Mouse (Mus musculus) lung, embryonic 14.5 days (tissue): ENCODE measurements around the gene Dnajc12. TPM values are rescaled to one million over a fixed set of nuclear protein-coding genes. Genes with fewer than 3 reads are reported as not detected.
"Not testable (repeated sequence)": the region's sequence is repeated elsewhere in the genome, so short reads cannot be mapped to it uniquely, and the experiment has no call there.

ENCODE experiments used
- ATAC-seq: fragments of 200-750 bp; cut with Nextera tagmentation; 2 replicates; pipeline ENCODE4 v1.8.0; 2017; ENCODE audit warnings: mild to moderate bottlenecking, moderate TSS enrichment, moderate library complexity; ENCODE audit not compliant: insufficient read depth
- DNase-seq: peaks from one replicate; pipeline ENCODE4 v3.0.0-alpha.2; 2015
- H3K27ac ChIP-seq: fragments of 300-500 bp; sonication (generic); 2 replicates; pipeline ENCODE4 v1.5.1; 2014; ENCODE audit warnings: low read depth, mild to moderate bottlenecking, moderate library complexity
- H3K27me3 ChIP-seq: fragments of 300-500 bp; sonication (generic); 2 replicates; pipeline ENCODE4 v1.6.1; 2014; ENCODE audit warnings: low read length, control low read depth; ENCODE audit not compliant: insufficient read depth
- H3K36me3 ChIP-seq: fragments of 300-500 bp; sonication (generic); 2 replicates; pipeline ENCODE4 v1.6.1; 2014; ENCODE audit warnings: control low read depth; ENCODE audit not compliant: insufficient read depth
- H3K4me1 ChIP-seq: fragments of 300-500 bp; sonication (generic); 2 replicates; pipeline ENCODE4 v1.6.1; 2014; ENCODE audit warnings: antibody characterized with exemption, control low read depth; ENCODE audit not compliant: insufficient read depth
- H3K4me2 ChIP-seq: fragments of 300-500 bp; sonication (generic); 2 replicates; pipeline ENCODE4 v1.6.1; 2014; ENCODE audit warnings: mild to moderate bottlenecking
- H3K4me3 ChIP-seq: fragments of 300-500 bp; sonication (generic); 2 replicates; pipeline ENCODE4 v1.5.1; 2014; ENCODE audit warnings: low read depth, low read length
- H3K9ac ChIP-seq: fragments of 300-500 bp; sonication (generic); 2 replicates; pipeline ENCODE4 v1.6.1; 2014
- H3K9me3 ChIP-seq: fragments of 300-500 bp; sonication (generic); 2 replicates; pipeline ENCODE4 v1.6.1; 2016; ENCODE audit warnings: low read depth, low read length, control low read depth
- CTCF ChIP-seq: IDR thresholded peaks from 2 replicates; pipeline ENCODE4 v1.5.1; 2016; ENCODE audit warnings: antibody characterized with exemption, low read depth
- whole genome bisulfite sequencing: fragments of 180-500 bp; shearing (Covaris S2); extraction: QIAGEN DNeasy Blood & Tissue Kit; methylation state at CpG from one replicate; pipeline ENCODE4 v1.1.7; 2014; 5-methylcytosine and 5-hydroxymethylcytosine counted together
- polyA plus RNA-seq: library from polyadenylated mRNA; unstranded; fragments of >200 nt; fragmentation: Nextera tagmentation; extraction: Ambion mirVana; gene quantifications from 2 replicates; pipeline ENCODE4 v1.2.1, GENCODE M21; 2014

Dnajc12 gene
- polyA plus RNA-seq, 1 experiment from 2014 or later = 10.6 TPM

GRCm38 (mm10) chr10:63344751-63345150 is 37.5 kb upstream of the Dnajc12 start:
- Histone ChIP-seq H3K27ac (no peak overlapping the region), H3K4me3 (no peak overlapping the region), H3K9ac (no peak overlapping the region), H3K36me3 (no peaks in the 10 kb centered on the region), H3K9me3 (no peaks in the 10 kb centered on the region), H3K4me2 (no peak overlapping the region), H3K4me1 (no peaks in the 10 kb centered on the region), H3K27me3 (no peaks in the 10 kb centered on the region)
- WGBS = 92% methylated on average over 3 of the region's 3 CpGs
- no peak for DNase-seq
- TF ChIP-seq CTCF = no peak
- ATAC-seq = no peak

- no peak overlapping the region for H3K9ac ChIP-seq
- no peaks in the 10 kb centered on the region for H3K4me1 ChIP-seq
- H3K27me3 ChIP-seq = no peaks in the 10 kb centered on the region
- H3K4me2 ChIP-seq = no peak overlapping the region
- H3K27ac ChIP-seq = no peak overlapping the region
- no peak overlapping the region for H3K4me3 ChIP-seq
- ATAC-seq (no peak), DNase-seq (no peak)
- TF ChIP-seq CTCF = no peak
- H3K36me3 ChIP-seq = no peaks in the 10 kb centered on the region
- WGBS = 63% methylated on average over 3 of the region's 3 CpGs
- H3K9me3 ChIP-seq = no peaks in the 10 kb centered on the region
Observed at GRCm38 (mm10) chr10:63348291-63348690, 34.0 kb upstream of the Dnajc12 start.

GRCm38 (mm10) chr10:63350666-63351065 is 31.6 kb upstream of the Dnajc12 start:
- DNase-seq (no peak), ATAC-seq (no peak)
- Histone ChIP-seq H3K27me3 (no peaks in the 10 kb centered on the region), H3K27ac (no peak overlapping the region), H3K36me3 (no peaks in the 10 kb centered on the region), H3K4me2 (no peak overlapping the region), H3K4me1 (no peaks in the 10 kb centered on the region), H3K9ac (no peak overlapping the region), H3K9me3 (no peaks in the 10 kb centered on the region), H3K4me3 (no peak overlapping the region)
- WGBS = 86% methylated on average over 7 of the region's 7 CpGs
- TF ChIP-seq CTCF = no peak

- 81% methylated on average over 7 of the region's 7 CpGs for WGBS
- H3K4me1 ChIP-seq, H3K36me3 ChIP-seq, DNase-seq, H3K4me2 ChIP-seq, ATAC-seq, H3K9ac ChIP-seq, H3K4me3 ChIP-seq, H3K27me3 ChIP-seq, H3K27ac ChIP-seq, H3K9me3 ChIP-seq: not testable (repeated sequence)
Observed at GRCm38 (mm10) chr10:63351099-63351498, 31.1 kb upstream of the Dnajc12 start.

GRCm38 (mm10) chr10:63352111-63352510 is 30.1 kb upstream of the Dnajc12 start:
- ATAC-seq (no peak), DNase-seq (no peak)
- Histone ChIP-seq H3K4me3 (no peak overlapping the region), H3K9ac (no peak overlapping the region), H3K27ac (no peak overlapping the region), H3K9me3 (no peaks in the 10 kb centered on the region), H3K36me3 (no peaks in the 10 kb centered on the region), H3K4me2 (no peak overlapping the region), H3K27me3 (no peaks in the 10 kb centered on the region), H3K4me1 (no peaks in the 10 kb centered on the region)
- 81% methylated on average over 5 of the region's 5 CpGs for WGBS
- TF ChIP-seq CTCF = no peak

GRCm38 (mm10) chr10:63360502-63360901 is 21.7 kb upstream of the Dnajc12 start:
- WGBS = 61% methylated on average over 1 of the region's 1 CpGs
- no peak for ATAC-seq
- TF ChIP-seq CTCF = no peak

GRCm38 (mm10) chr10:63365918-63366455 is 16.3 kb upstream of the Dnajc12 start:
- no peak overlapping the region for H3K9ac ChIP-seq
- no peak for ATAC-seq

More at GRCm38 (mm10) chr10:63360502-63360901, 21.7 kb upstream of the Dnajc12 start:
- no peaks in the 10 kb centered on the region for H3K27me3 ChIP-seq
- H3K36me3 ChIP-seq = no peaks in the 10 kb centered on the region
- no peak overlapping the region for H3K27ac ChIP-seq
- no peaks in the 10 kb centered on the region for H3K9me3 ChIP-seq
- no peak for DNase-seq
- no peak overlapping the region for H3K9ac ChIP-seq
- no peak overlapping the region for H3K4me2 ChIP-seq
- H3K4me1 ChIP-seq = no peaks in the 10 kb centered on the region
- no peak overlapping the region for H3K4me3 ChIP-seq

GRCm38 (mm10) chr10:63367386-63367785 is 14.9 kb upstream of the Dnajc12 start:
- no peak overlapping the region for H3K27ac ChIP-seq
- no peak for DNase-seq
- no peaks in the 10 kb centered on the region for H3K27me3 ChIP-seq
- no peak for TF ChIP-seq CTCF
- no peak for ATAC-seq
- 73% methylated on average over 6 of the region's 6 CpGs for WGBS
- no peaks in the 10 kb centered on the region for H3K9me3 ChIP-seq
- H3K36me3 ChIP-seq = no peaks in the 10 kb centered on the region
- no peak overlapping the region for H3K4me2 ChIP-seq
- no peaks in the 10 kb centered on the region for H3K4me1 ChIP-seq
- H3K9ac ChIP-seq = no peak overlapping the region
- no peak overlapping the region for H3K4me3 ChIP-seq

More at GRCm38 (mm10) chr10:63365918-63366455, 16.3 kb upstream of the Dnajc12 start:
- H3K4me1 ChIP-seq = no peaks in the 10 kb centered on the region
- H3K27ac ChIP-seq = no peak overlapping the region
- DNase-seq = no peak
- no peaks in the 10 kb centered on the region for H3K36me3 ChIP-seq
- no peak for TF ChIP-seq CTCF
- H3K4me3 ChIP-seq = no peak overlapping the region
- no peaks in the 10 kb centered on the region for H3K27me3 ChIP-seq
- no peaks in the 10 kb centered on the region for H3K9me3 ChIP-seq
- WGBS = 60% methylated on average over 7 of the region's 7 CpGs
- H3K4me2 ChIP-seq = no peak overlapping the region
